In the genomic region with DNA sequence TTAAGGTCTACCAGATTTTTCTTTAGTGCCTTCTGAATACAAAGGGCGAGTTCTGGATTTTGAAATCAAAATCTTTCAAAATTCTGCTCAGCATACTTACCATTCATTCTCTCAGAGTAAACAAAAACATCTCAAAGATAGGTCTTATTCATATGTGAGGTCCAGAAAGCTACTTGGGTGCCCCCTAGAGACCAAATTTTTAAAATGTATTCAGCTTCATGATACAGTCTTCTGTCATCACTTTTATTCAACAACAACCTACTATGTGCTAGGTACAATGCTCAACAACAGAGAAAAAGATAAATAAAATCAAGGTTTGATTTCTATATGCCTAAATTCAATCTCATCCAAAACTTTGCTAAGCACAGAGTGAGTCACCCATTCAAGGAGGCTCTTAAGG, we compare ENCODE assay signal across 15 mouse cellular contexts. TPM values are rescaled to one million over a fixed set of nuclear protein-coding genes. Genes with fewer than 3 reads are reported as not detected.
DNase-seq lines count a peak whose midpoint lies in the region; ATAC-seq and TF ChIP-seq lines count a peak whose summit lies in the region.
"Had no signal": no experiment of that assay in that cellular context is flagged by ENCODE, and none has a peak within 500 bp of the region (broad histone marks: within the 10 kb centered on the region; RNA-seq: fewer than 3 reads in every experiment).

No protein-coding gene starts in this region.

- H3K9me3 ChIP-seq in intestine, postnatal 0 days (ENCODE audit: control insufficient read depth): no peaks in the 10 kb centered on the region
- H3K9me3 ChIP-seq in intestine, embryonic 15.5 days: no peaks in the 10 kb centered on the region

- no peak for ATAC-seq in intestine, postnatal 0 days
- no peak for ATAC-seq in intestine, embryonic 15.5 days
- 0 out of 2 replicates have a peak, but pooled peaks have one; percentile 22 for ATAC-seq in granulocyte monocyte progenitor cell, adult 5-6 weeks (replicated peaks; ENCODE audit: poor library complexity, severe bottlenecking)

- peak; percentile 19 for DNase-seq in thymus, postnatal 14 days
- DNase-seq in thymus, postnatal 10 days (ENCODE audit: low spot score in 2 of 2): no peak
- DNase-seq in spleen, postnatal 10 days (ENCODE audit: low spot score in 2 of 2): no peak
- no peak for DNase-seq in T-cell, adult 2 months (ENCODE audit: low spot score)
- no peak for DNase-seq in natural killer cell, adult 2 months (ENCODE audit: low spot score in 2 of 2)

- no peak overlapping the region for H3K4me2 ChIP-seq in intestine, postnatal 0 days (replicated peaks; ENCODE audit: low read depth)
- H3K4me2 ChIP-seq in intestine, embryonic 15.5 days (replicated peaks): no peak overlapping the region

- H3K9ac ChIP-seq in intestine, postnatal 0 days (ENCODE audit: low read depth, low read length): no peak overlapping the region
- no peak overlapping the region for H3K9ac ChIP-seq in intestine, embryonic 15.5 days

- peak; percentile 57 for TF ChIP-seq CTCF in intestine, postnatal 0 days (IDR thresholded peaks at IDR 0.05; ENCODE audit: low read depth)

- H3K27ac ChIP-seq in intestine, postnatal 0 days (ENCODE audit: low read depth, low read length): no peak overlapping the region
- H3K27ac ChIP-seq in intestine, embryonic 15.5 days: no peak overlapping the region

- H3K27me3 ChIP-seq in intestine, postnatal 0 days (replicated peaks; ENCODE audit: control insufficient read depth, insufficient read depth, low read length): no peaks in the 10 kb centered on the region
- H3K27me3 ChIP-seq in intestine, embryonic 15.5 days (replicated peaks): no peaks in the 10 kb centered on the region

- H3K4me1 ChIP-seq in intestine, postnatal 0 days (replicated peaks; ENCODE audit: control insufficient read depth, insufficient read depth, low read length): peaks cover 6% of the 10 kb centered on the region; the same call in 1 of the 2 replicates
- no peaks in the 10 kb centered on the region; the same call in 1 of the 2 replicates for H3K4me1 ChIP-seq in intestine, embryonic 15.5 days (replicated peaks)

- H3K4me3 ChIP-seq in intestine, postnatal 0 days (ENCODE audit: low read depth, low read length): no peak overlapping the region
- H3K4me3 ChIP-seq in intestine, embryonic 15.5 days (replicated peaks): no peak overlapping the region

- H3K36me3 ChIP-seq in intestine, postnatal 0 days (ENCODE audit: control insufficient read depth, insufficient read depth): no peaks in the 10 kb centered on the region; the same call in 1 of the 2 replicates
- no peaks in the 10 kb centered on the region for H3K36me3 ChIP-seq in intestine, embryonic 15.5 days

- WGBS in intestine, postnatal 0 days: 94% methylated on average over 1 of the region's 1 CpGs
- WGBS in intestine, embryonic 15.5 days: 90% methylated on average over 1 of the region's 1 CpGs

RNA-seq across cellular contexts. Expression of gene Cmpk1, which starts 4.0 kb away (rescaled TPM):
- polyA plus RNA-seq in intestine, postnatal 0 days (2015; fragmentation: Nextera tagmentation; extraction: Ambion mirVana): 322 and 356 TPM in 2 replicates
- polyA plus RNA-seq in intestine, embryonic 15.5 days (2015; fragmentation: Nextera tagmentation; extraction: Ambion mirVana): 124 and 140 TPM in 2 replicates
- total RNA-seq in granulocyte monocyte progenitor cell, adult 5-6 weeks (2014; fragmentation: Nextera tagmentation): 68.3 and 74.7 TPM in 2 replicates
- 183 and 233 TPM in 2 replicates for total RNA-seq in granulocyte monocyte progenitor cell, adult 5-6 weeks (2017)

RNA-seq across cellular contexts. Expression of gene Stil, which starts 16.9 kb away (rescaled TPM):
- 2.4 and 3.3 TPM in 2 replicates for polyA plus RNA-seq in intestine, postnatal 0 days (2015; fragmentation: Nextera tagmentation; extraction: Ambion mirVana)
- polyA plus RNA-seq in intestine, embryonic 15.5 days (2015; fragmentation: Nextera tagmentation; extraction: Ambion mirVana): 8.9 and 9.8 TPM in 2 replicates
- total RNA-seq in granulocyte monocyte progenitor cell, adult 5-6 weeks (2014; fragmentation: Nextera tagmentation): 20.3 and 20.4 TPM in 2 replicates
- total RNA-seq in granulocyte monocyte progenitor cell, adult 5-6 weeks (2017): 18.4 and 21.7 TPM in 2 replicates

RNA-seq across cellular contexts. Expression of gene Foxe3, which starts 57.2 kb away (rescaled TPM):
- not detected in 2 replicates for polyA plus RNA-seq in intestine, postnatal 0 days (2015; fragmentation: Nextera tagmentation; extraction: Ambion mirVana)
- polyA plus RNA-seq in intestine, embryonic 15.5 days (2015; fragmentation: Nextera tagmentation; extraction: Ambion mirVana): not detected in 2 replicates
- not detected in 2 replicates for total RNA-seq in granulocyte monocyte progenitor cell, adult 5-6 weeks (2014; fragmentation: Nextera tagmentation)
- not detected in 2 replicates for total RNA-seq in granulocyte monocyte progenitor cell, adult 5-6 weeks (2017)
- total RNA-seq: left cerebral cortex, adult 18-20 months had no signal
- polyA plus RNA-seq: embryonic facial prominence, embryonic 14.5 days; heart, embryonic 14.5 days; intestine, embryonic 14.5 days; lung, embryonic 16.5 days; neural tube, embryonic 14.5 days; urinary bladder, adult 2 months had no signal
